Mouse (Mus musculus): ENCODE measurements around the gene Fam118a. TPM values are rescaled to one million over a fixed set of nuclear protein-coding genes. Genes with fewer than 3 reads are reported as not detected.
"Not testable (repeated sequence)": the region's sequence is repeated elsewhere in the genome, so short reads cannot be mapped to it uniquely, and the experiment has no call there.

Fam118a gene
- total and polyA plus RNA-seq, 2 experiments from 2014 or later = 30.6 to 32.8 TPM

GRCm38 (mm10) chr15:85012662-85013054, 16.1 kb upstream of the Fam118a start:
- H3K4me2 ChIP-seq (ENCODE audit: low read depth) = no peak overlapping the region
- H3K9me3 ChIP-seq (ENCODE audit: low read length) = no peaks in the 10 kb centered on the region
- no peak overlapping the region for H3K27ac ChIP-seq (ENCODE audit: low read depth, low read length)
- H3K9ac ChIP-seq = no peak overlapping the region
- H3K27me3 ChIP-seq (ENCODE audit: insufficient read depth, low read length) = no peaks in the 10 kb centered on the region
- H3K4me1 ChIP-seq (ENCODE audit: insufficient read depth) = 0 out of 2 replicates have a peak, but pooled peaks cover 7% of the 10 kb centered on the region
- no peaks in the 10 kb centered on the region for H3K36me3 ChIP-seq (ENCODE audit: insufficient read depth)
- 47% methylated on average over 2 of the region's 2 CpGs for WGBS
- no peak for TF ChIP-seq CTCF (IDR thresholded peaks at IDR 0.05; ENCODE audit: low read depth)
- DNase-seq (no peak), ATAC-seq (peak; percentile 23; the same call in 1 of the 2 replicates)
- H3K4me3 ChIP-seq (ENCODE audit: low read depth, low read length) = no peak overlapping the region

GRCm38 (mm10) chr15:85015771-85016170, 13.0 kb upstream of the Fam118a start:
- no peaks in the 10 kb centered on the region for H3K27me3 ChIP-seq (ENCODE audit: insufficient read depth, low read length)
- H3K27ac ChIP-seq (ENCODE audit: low read depth, low read length) = peak overlapping the region; percentile 67
- H3K9ac ChIP-seq = no peak overlapping the region
- TF ChIP-seq CTCF (IDR thresholded peaks at IDR 0.05; ENCODE audit: low read depth) = no peak
- 46% methylated on average over 11 of the region's 11 CpGs for WGBS
- no peaks in the 10 kb centered on the region for H3K36me3 ChIP-seq (ENCODE audit: insufficient read depth)
- 0 out of 2 replicates have a peak, but pooled peaks cover 7% of the 10 kb centered on the region for H3K4me1 ChIP-seq (ENCODE audit: insufficient read depth)
- DNase-seq (peak; percentile 83), ATAC-seq (peak; percentile 81)
- 0 out of 2 replicates have a peak overlapping the region, but pooled peaks have one; percentile 3 for H3K4me2 ChIP-seq (ENCODE audit: low read depth)
- no peak overlapping the region for H3K4me3 ChIP-seq (ENCODE audit: low read depth, low read length)
- no peaks in the 10 kb centered on the region for H3K9me3 ChIP-seq (ENCODE audit: low read length)

GRCm38 (mm10) chr15:85016951-85017664, 11.6 kb upstream of the Fam118a start, which contains the start of gene Upk3a:
TSS of gene Upk3a (plus strand) at chr15:85017141.
- peak within 1 kb of the TSS; percentile 67 for H3K27ac ChIP-seq (ENCODE audit: low read depth, low read length)
- ATAC-seq = 0 out of 2 replicates have a peak, but pooled peaks have one; percentile 25

GRCm38 (mm10) chr15:85022211-85022610, 6.5 kb upstream of the Fam118a start:
- H3K4me1 ChIP-seq (ENCODE audit: insufficient read depth) = 0 out of 2 replicates have a peak, but pooled peaks cover 2% of the 10 kb centered on the region
- no peaks in the 10 kb centered on the region for H3K36me3 ChIP-seq (ENCODE audit: insufficient read depth)
- no peaks in the 10 kb centered on the region for H3K9me3 ChIP-seq (ENCODE audit: low read length)
- no peak overlapping the region for H3K9ac ChIP-seq
- H3K4me3 ChIP-seq (ENCODE audit: low read depth, low read length) = no peak overlapping the region
- ATAC-seq (no peak), DNase-seq (no peak)
- WGBS = 66% methylated on average over 4 of the region's 4 CpGs
- H3K4me2 ChIP-seq (ENCODE audit: low read depth) = no peak overlapping the region
- no peaks in the 10 kb centered on the region for H3K27me3 ChIP-seq (ENCODE audit: insufficient read depth, low read length)
- no peak for TF ChIP-seq CTCF (IDR thresholded peaks at IDR 0.05; ENCODE audit: low read depth)
- H3K27ac ChIP-seq (ENCODE audit: low read depth, low read length) = no peak overlapping the region

More at GRCm38 (mm10) chr15:85016951-85017664, 11.6 kb upstream of the Fam118a start, which contains the start of gene Upk3a:
- Histone ChIP-seq H3K4me2 (ENCODE audit: low read depth) (peak within 1 kb of the TSS; percentile 27), H3K9me3 (ENCODE audit: low read length) (no peaks in the 10 kb centered on the region), H3K9ac (no peak within 1 kb of the TSS), H3K4me1 (ENCODE audit: insufficient read depth) (0 out of 2 replicates have a peak, but pooled peaks cover 7% of the 10 kb centered on the region), H3K36me3 (ENCODE audit: insufficient read depth) (no peaks in the 10 kb centered on the region), H3K4me3 (ENCODE audit: low read depth, low read length) (no peak within 1 kb of the TSS), H3K27me3 (ENCODE audit: insufficient read depth, low read length) (no peaks in the 10 kb centered on the region)
- 9% methylated on average over 21 of the region's 21 CpGs for WGBS
- DNase-seq = no peak
- TF ChIP-seq CTCF (IDR thresholded peaks at IDR 0.05; ENCODE audit: low read depth) = no peak

- Histone ChIP-seq H3K27me3 (ENCODE audit: insufficient read depth, low read length) (no peaks in the 10 kb centered on the region), H3K4me3 (ENCODE audit: low read depth, low read length) (no peak overlapping the region), H3K9ac (no peak overlapping the region), H3K27ac (ENCODE audit: low read depth, low read length) (no peak overlapping the region), H3K4me2 (ENCODE audit: low read depth) (no peak overlapping the region), H3K4me1 (ENCODE audit: insufficient read depth) (no peaks in the 10 kb centered on the region), H3K36me3 (ENCODE audit: insufficient read depth) (no peaks in the 10 kb centered on the region), H3K9me3 (ENCODE audit: low read length) (no peaks in the 10 kb centered on the region)
- 80% methylated on average over 4 of the region's 4 CpGs for whole genome bisulfite sequencing
- DNase-seq = no peak
- no peak for ATAC-seq
- TF ChIP-seq CTCF (IDR thresholded peaks at IDR 0.05; ENCODE audit: low read depth) = no peak
These were observed 2.6 kb upstream of the Fam118a start for GRCm38 (mm10) chr15:85026197-85026596.

GRCm38 (mm10) chr15:85027740-85028139, 1.0 kb upstream of the Fam118a start:
- no peak overlapping the region for H3K27ac ChIP-seq (ENCODE audit: low read depth, low read length)
- WGBS = 34% methylated on average over 4 of the region's 4 CpGs
- no peaks in the 10 kb centered on the region for H3K36me3 ChIP-seq (ENCODE audit: insufficient read depth)
- DNase-seq (no peak), ATAC-seq (no peak)
- H3K4me3 ChIP-seq (ENCODE audit: low read depth, low read length) = no peak overlapping the region
- H3K9me3 ChIP-seq (ENCODE audit: low read length) = no peaks in the 10 kb centered on the region
- no peak for TF ChIP-seq CTCF (IDR thresholded peaks at IDR 0.05; ENCODE audit: low read depth)
- no peak overlapping the region for H3K4me2 ChIP-seq (ENCODE audit: low read depth)
- no peaks in the 10 kb centered on the region for H3K27me3 ChIP-seq (ENCODE audit: insufficient read depth, low read length)
- no peaks in the 10 kb centered on the region for H3K4me1 ChIP-seq (ENCODE audit: insufficient read depth)
- no peak overlapping the region for H3K9ac ChIP-seq

GRCm38 (mm10) chr15:85030643-85031042, 1.9 kb downstream of the Fam118a start:
- H3K4me2 ChIP-seq (ENCODE audit: low read depth); DNase-seq; H3K36me3 ChIP-seq (ENCODE audit: insufficient read depth); H3K4me1 ChIP-seq (ENCODE audit: insufficient read depth); H3K9ac ChIP-seq; ATAC-seq; H3K4me3 ChIP-seq (ENCODE audit: low read depth, low read length); H3K9me3 ChIP-seq (ENCODE audit: low read length); H3K27me3 ChIP-seq (ENCODE audit: insufficient read depth, low read length); H3K27ac ChIP-seq (ENCODE audit: low read depth, low read length): not testable (repeated sequence)
- WGBS = 75% methylated on average over 1 of the region's 1 CpGs
